8 mouse cellular contexts compared by ENCODE assay signal in the genomic region with DNA sequence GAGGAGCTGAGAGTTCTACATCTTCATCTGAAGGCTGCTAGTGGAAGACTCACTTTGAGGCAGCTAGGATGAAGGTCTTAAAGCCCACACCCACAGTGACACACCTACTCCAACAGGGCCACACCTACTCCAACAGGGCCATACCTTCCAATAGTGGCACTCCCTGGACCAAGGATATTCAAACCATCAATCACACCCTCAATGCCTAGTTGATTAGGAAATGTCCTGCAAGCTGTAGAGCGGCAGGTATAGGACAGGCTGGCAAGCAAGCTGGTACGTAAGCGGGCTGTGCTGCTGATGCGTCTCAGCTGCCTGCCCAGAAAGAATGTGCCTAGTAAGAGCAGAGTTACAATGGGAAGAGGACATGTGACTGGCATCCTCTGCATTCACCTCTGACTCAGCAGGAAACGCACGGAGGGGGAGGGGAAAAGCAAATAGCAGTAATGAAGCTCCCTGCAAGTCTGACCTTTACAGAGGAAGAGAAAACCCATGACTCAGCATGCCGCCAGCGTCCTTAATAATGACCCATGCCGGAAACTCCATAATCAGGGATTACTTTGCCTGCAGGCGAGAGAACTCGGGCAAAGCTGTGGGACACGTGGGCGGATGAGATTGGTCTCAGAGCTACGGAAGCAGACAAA. TPM values are rescaled to one million over a fixed set of nuclear protein-coding genes. Genes with fewer than 3 reads are reported as not detected.
DNase-seq lines count a peak whose midpoint lies in the region; ATAC-seq and TF ChIP-seq lines count a peak whose summit lies in the region.

Gene Tmem179, minus strand, starts transcription at position 51 of the 641 bp plus-strand sequence.

- H3K27me3 ChIP-seq in CH12.LX (replicated peaks) = peaks cover 84% of the 10 kb centered on the region
- H3K27me3 ChIP-seq in forebrain, postnatal 0 days (ENCODE audit: insufficient read depth, low read length) = no peaks in the 10 kb centered on the region
- H3K27me3 ChIP-seq in limb, embryonic 14.5 days (ENCODE audit: control insufficient read depth, insufficient read depth, low read length) = no peaks in the 10 kb centered on the region
- no peaks in the 10 kb centered on the region for H3K27me3 ChIP-seq in midbrain, postnatal 0 days (ENCODE audit: insufficient read depth, low read length)

- H3K4me2 ChIP-seq in CH12.LX (ENCODE audit: insufficient read depth, low read depth, poor library complexity, severe bottlenecking) = 0 out of 2 replicates have a peak within 1 kb of the TSS, but pooled peaks have one; percentile 12
- no peak within 1 kb of the TSS for H3K4me2 ChIP-seq in forebrain, postnatal 0 days (ENCODE audit: low read depth)
- H3K4me2 ChIP-seq in limb, embryonic 14.5 days (replicated peaks; ENCODE audit: low read depth, low read length, severe bottlenecking) = no peak within 1 kb of the TSS
- H3K4me2 ChIP-seq in midbrain, postnatal 0 days (ENCODE audit: low read depth, low read length, poor library complexity, severe bottlenecking) = peak within 1 kb of the TSS; percentile 18; the same call in 1 of the 2 replicates

- no peak for TF ChIP-seq EP300 in CH12.LX (IDR thresholded peaks at IDR 0.05; ENCODE audit: low read length)

- DNase-seq in CH12.LX (ENCODE audit: extremely low read depth) = peak; percentile 19
- peak; percentile 93 for DNase-seq in adrenal gland, adult 2 months
- no peak for DNase-seq in forebrain, postnatal 0 days
- peak; percentile 15 for DNase-seq in induced T-regulatory cell, adult 2 months (ENCODE audit: low read depth)
- peak; percentile 13 for DNase-seq in limb, embryonic 14.5 days (ENCODE audit: low spot score)
- DNase-seq in midbrain, postnatal 0 days (ENCODE audit: low spot score) = peak; percentile 50
- no peak for DNase-seq in thymus, postnatal 4 days
- DNase-seq in cerebellum, adult 11 months = no peak

- H3K36me3 ChIP-seq in CH12.LX (replicated peaks in 1 of 2; ENCODE audit: control insufficient read depth in 1 of 2, insufficient read depth in 1 of 2, low read length in 1 of 2) = no peaks in the 10 kb centered on the region
- H3K36me3 ChIP-seq in forebrain, postnatal 0 days (ENCODE audit: insufficient read depth) = no peaks in the 10 kb centered on the region
- no peaks in the 10 kb centered on the region for H3K36me3 ChIP-seq in limb, embryonic 14.5 days (ENCODE audit: control insufficient read depth, insufficient read depth, low read length)
- H3K36me3 ChIP-seq in midbrain, postnatal 0 days (ENCODE audit: insufficient read depth, low read length) = no peaks in the 10 kb centered on the region

- peaks cover 8 to 12% of the 10 kb centered on the region in 2 experiments for H3K4me1 ChIP-seq in CH12.LX (ENCODE audit: control insufficient read depth in 1 of 2, insufficient read depth in 2 of 2)
- peaks cover 18% of the 10 kb centered on the region for H3K4me1 ChIP-seq in forebrain, postnatal 0 days (ENCODE audit: insufficient read depth)
- no peaks in the 10 kb centered on the region for H3K4me1 ChIP-seq in limb, embryonic 14.5 days (ENCODE audit: control insufficient read depth, insufficient read depth, low read length)
- peaks cover 15% of the 10 kb centered on the region; the same call in 1 of the 2 replicates for H3K4me1 ChIP-seq in midbrain, postnatal 0 days (ENCODE audit: insufficient read depth, low read length)

- no peak within 1 kb of the TSS for H3K27ac ChIP-seq in CH12.LX (ENCODE audit: insufficient read depth, low read depth)
- no peak within 1 kb of the TSS for H3K27ac ChIP-seq in forebrain, postnatal 0 days (ENCODE audit: low read depth, low read length)
- no peak within 1 kb of the TSS for H3K27ac ChIP-seq in limb, embryonic 14.5 days (replicated peaks; ENCODE audit: low read depth, low read length)
- peak within 1 kb of the TSS; percentile 12; the same call in 1 of the 2 replicates for H3K27ac ChIP-seq in midbrain, postnatal 0 days (ENCODE audit: low read depth, low read length)

- no peaks in the 10 kb centered on the region for H3K9me3 ChIP-seq in CH12.LX (replicated peaks; ENCODE audit: low read length)
- H3K9me3 ChIP-seq in forebrain, postnatal 0 days (ENCODE audit: low read length) = no peaks in the 10 kb centered on the region
- H3K9me3 ChIP-seq in limb, embryonic 14.5 days (ENCODE audit: control insufficient read depth, low read length) = no peaks in the 10 kb centered on the region
- H3K9me3 ChIP-seq in midbrain, postnatal 0 days (ENCODE audit: low read length) = no peaks in the 10 kb centered on the region

- peak; percentile 40; the same call in 1 of the 2 replicates for ATAC-seq in forebrain, postnatal 0 days
- ATAC-seq in limb, embryonic 14.5 days (ENCODE audit: low FRiP score, low read depth) = no peak
- peak; percentile 27; the same call in 1 of the 2 replicates for ATAC-seq in midbrain, postnatal 0 days (ENCODE audit: low FRiP score)

- in situ Hi-C loops in CH12.LX (cut with MboI; ENCODE audit: low pct_ligation_motif_present, low pct_unique_long_range_greater_than_20kb, low sequenced_read_pairs) = no loop called here

- no peak for TF ChIP-seq POLR2A in CH12.LX (IDR thresholded peaks at IDR 0.05; ENCODE audit: low read depth, low read length)
- no peak for TF ChIP-seq POLR2A in limb, embryonic 14.5 days (IDR thresholded peaks at IDR 0.05; ENCODE audit: borderline replicate concordance, extremely low read depth, insufficient read depth, insufficient read length)

- dilution Hi-C loops in CH12.LX (cut with MboI; ENCODE audit: extremely low pct_ligation_motif_present, extremely low pct_unique_long_range_greater_than_20kb, low sequenced_read_pairs) = no loop called here

- H3K4me3 ChIP-seq in CH12.LX (replicated peaks in 1 of 3; ENCODE audit: low read depth in 2 of 3, low read length in 2 of 3, poor library complexity in 1 of 3) = peak within 1 kb of the TSS in 1 of 3 experiments; percentile 22
- no peak within 1 kb of the TSS for H3K4me3 ChIP-seq in forebrain, postnatal 0 days (ENCODE audit: low read depth, low read length)
- no peak within 1 kb of the TSS for H3K4me3 ChIP-seq in limb, embryonic 14.5 days (replicated peaks; ENCODE audit: low read length)
- no peak within 1 kb of the TSS for H3K4me3 ChIP-seq in midbrain, postnatal 0 days (ENCODE audit: low read depth, low read length)

- no peaks in the 10 kb centered on the region for H3K79me2 ChIP-seq in CH12.LX (replicated peaks; ENCODE audit: control insufficient read depth, extremely low read depth, insufficient read depth, poor library complexity, severe bottlenecking)

- WGBS in forebrain, postnatal 0 days = 10% methylated on average over 14 of the region's 14 CpGs
- WGBS in limb, embryonic 14.5 days = 18% methylated on average over 14 of the region's 14 CpGs
- WGBS in midbrain, postnatal 0 days = 7% methylated on average over 14 of the region's 14 CpGs

- no peak within 1 kb of the TSS for H3K9ac ChIP-seq in CH12.LX (ENCODE audit: insufficient read depth, low read depth)
- no peak within 1 kb of the TSS for H3K9ac ChIP-seq in forebrain, postnatal 0 days
- H3K9ac ChIP-seq in limb, embryonic 14.5 days (ENCODE audit: low read depth, low read length, severe bottlenecking) = no peak within 1 kb of the TSS
- H3K9ac ChIP-seq in midbrain, postnatal 0 days (replicated peaks; ENCODE audit: low read length, poor library complexity, severe bottlenecking) = no peak within 1 kb of the TSS

- no peak for TF ChIP-seq RAD21 in CH12.LX (IDR thresholded peaks at IDR 0.05; ENCODE audit: low read depth, low read length)

- no peak for TF ChIP-seq CTCF in CH12.LX (conservative IDR thresholded peaks at IDR 0.05 in 1 of 2, IDR thresholded peaks at IDR 0.05 in 1 of 2; ENCODE audit: low read depth in 2 of 2, low read length in 2 of 2)
- no peak for TF ChIP-seq CTCF in forebrain, postnatal 0 days (IDR thresholded peaks at IDR 0.05; ENCODE audit: low read depth)
- no peak for TF ChIP-seq CTCF in midbrain, postnatal 0 days (IDR thresholded peaks at IDR 0.05)

TF ChIP-seq in CH12.LX, 34 proteins besides CTCF, POLR2A, EP300 and RAD21:
- TF ChIP-seq ELF1 (IDR thresholded peaks at IDR 0.05; ENCODE audit: low read depth, low read length) = no peak
- TF ChIP-seq HCFC1 (IDR thresholded peaks at IDR 0.05; ENCODE audit: low read depth, low read length) = no peak
- TF ChIP-seq CHD1 (IDR thresholded peaks at IDR 0.05; ENCODE audit: low read depth, low read length) = no peak
- TF ChIP-seq MAFK (IDR thresholded peaks at IDR 0.05; ENCODE audit: insufficient replicate concordance, low read length) = peak; percentile 87
- TF ChIP-seq ZKSCAN1 (IDR thresholded peaks at IDR 0.05; ENCODE audit: borderline replicate concordance, low read depth, low read length) = no peak
- no peak for TF ChIP-seq NELFE (IDR thresholded peaks at IDR 0.05; ENCODE audit: low read depth, low read length)
- no peak for TF ChIP-seq GABPA (IDR thresholded peaks at IDR 0.05; ENCODE audit: insufficient replicate concordance, low read depth, low read length)
- no peak; the same call in 1 of the 2 replicates for TF ChIP-seq ETS1 (conservative IDR thresholded peaks at IDR 0.05; ENCODE audit: low read depth, low read length)
- no peak for TF ChIP-seq PAX5 (IDR thresholded peaks at IDR 0.05; ENCODE audit: low read length)
- TF ChIP-seq CHD2 (IDR thresholded peaks at IDR 0.05; ENCODE audit: low read length) = no peak
- peak; percentile 45; the same call in 1 of the 2 replicates for TF ChIP-seq BHLHE40 (IDR thresholded peaks at IDR 0.05; ENCODE audit: low read depth, low read length)
- no peak for TF ChIP-seq USF2 (conservative IDR thresholded peaks at IDR 0.05; ENCODE audit: low read depth, low read length)
- no peak for TF ChIP-seq E2F4 (IDR thresholded peaks at IDR 0.05; ENCODE audit: insufficient replicate concordance, low read depth, low read length)
- TF ChIP-seq RCOR1 (conservative IDR thresholded peaks at IDR 0.05; ENCODE audit: low read depth, low read length) = no peak
- no peak for TF ChIP-seq MAX (IDR thresholded peaks at IDR 0.05; ENCODE audit: low read length)

RNA-seq across cellular contexts. Expression of gene Tmem179, which starts in this region (rescaled TPM):
- total RNA-seq in CH12.LX (2012; rRNA removed) = not detected in 2 replicates
- not detected in 2 replicates for total RNA-seq in CH12.LX (2014; rRNA removed)
- not detected in 2 replicates for polyA plus RNA-seq in CH12.LX (2012; ENCODE audit: insufficient read length, low read depth)
- total RNA-seq in adrenal gland, adult 2 months (2021) = 10 to 100 TPM in 1 of 2 experiments, 1 to 10 TPM in 1; 2.7 to 10.5 TPM
- 6.1 and 8.8 TPM in 2 replicates for polyA plus RNA-seq in adrenal gland, adult 2 months (2012; rRNA removed)
- 96.1 and 119 TPM in 2 replicates for total RNA-seq in forebrain, postnatal 0 days (2014; rRNA removed)
- polyA plus RNA-seq in forebrain, postnatal 0 days (2015; fragmentation: Nextera tagmentation; extraction: Ambion mirVana) = 84.0 and 112 TPM in 2 replicates
- polyA plus RNA-seq in limb, embryonic 14.5 days (2012; rRNA removed) = 0.22 and 0.36 TPM in 2 replicates
- 0.28 and 0.29 TPM in 2 replicates for polyA plus RNA-seq in limb, embryonic 14.5 days (2014; fragmentation: Nextera tagmentation; extraction: Ambion mirVana)
- total RNA-seq in midbrain, postnatal 0 days (2014; rRNA removed) = 118 and 132 TPM in 2 replicates
- polyA plus RNA-seq in midbrain, postnatal 0 days (2015; fragmentation: Nextera tagmentation; extraction: Ambion mirVana) = 124 and 126 TPM in 2 replicates

Comparison
In these comparisons a context has a peak if more than half of its experiments do, and no peak if none do; other contexts are left out.
1. Peak in DNase-seq and H3K4me2 ChIP-seq in CH12.LX; RNA of the gene not detected or under 1 TPM.
2. Peak in DNase-seq in limb, embryonic 14.5 days; RNA of the gene not detected or under 1 TPM.
3. DNase-seq: peak in adrenal gland, adult 2 months (single experiment), induced T-regulatory cell, adult 2 months (single experiment) and midbrain, postnatal 0 days (single experiment); none in forebrain, postnatal 0 days (single experiment), thymus, postnatal 4 days (single experiment) and cerebellum, adult 11 months (single experiment).